Mouse (Mus musculus): ENCODE measurements around the gene Scn2b. TPM values are rescaled to one million over a fixed set of nuclear protein-coding genes. Genes with fewer than 3 reads are reported as not detected.

The Scn2b gene
- total and polyA plus RNA-seq, 3 experiments = 0.07 TPM; not detected in 2

DNA sequence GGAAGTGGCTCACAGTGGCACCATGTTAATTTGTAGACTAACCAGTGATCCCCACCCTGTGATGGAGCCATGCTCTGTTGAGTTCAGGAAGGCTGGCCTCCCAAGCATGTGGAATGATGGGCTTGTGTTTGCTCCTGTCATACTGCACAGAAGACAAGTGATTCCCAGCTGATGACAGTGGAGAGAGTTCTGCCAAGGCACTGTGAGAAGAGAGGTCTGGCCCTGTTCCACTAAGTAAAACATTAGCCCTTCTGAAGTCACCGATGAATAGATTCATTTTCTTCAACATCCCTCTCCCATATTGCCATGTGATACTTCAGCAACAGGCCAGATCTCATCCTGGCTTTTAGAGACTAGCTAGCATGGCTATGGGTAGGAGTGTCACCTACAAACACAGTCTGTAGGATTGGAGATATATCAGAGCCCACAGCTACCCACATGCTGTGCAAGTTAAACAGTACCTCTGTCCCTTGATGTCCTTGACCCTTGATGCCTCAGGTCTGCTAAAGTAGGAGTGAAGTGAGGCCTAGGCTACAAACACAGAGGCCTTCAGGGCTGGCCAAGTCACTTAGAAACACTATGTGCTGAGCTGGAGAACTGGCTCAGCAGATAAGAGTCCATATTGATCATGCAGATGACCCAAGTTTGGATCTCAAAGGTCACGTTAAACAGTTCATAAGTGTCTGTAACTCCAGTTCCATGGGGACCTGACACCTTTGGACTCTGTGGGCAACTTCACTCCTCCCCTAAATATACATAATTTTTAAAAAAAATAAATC, 11.8 kb upstream of the Scn2b start:
- dilution Hi-C loops (cut with MboI; ENCODE audit: extremely low pct_ligation_motif_present, extremely low pct_unique_long_range_greater_than_20kb, low sequenced_read_pairs) (no loop called here), in situ Hi-C loops (cut with MboI; ENCODE audit: low pct_ligation_motif_present, low pct_unique_long_range_greater_than_20kb, low sequenced_read_pairs) (no loop called here)
- Histone ChIP-seq H3K4me1 (ENCODE audit: control insufficient read depth in 1 of 2, insufficient read depth in 2 of 2) (peaks cover 11 to 22% of the 10 kb centered on the region in 2 experiments; a peak in 3 of 4 replicates), H3K9ac (ENCODE audit: insufficient read depth, low read depth) (no peak overlapping the region), H3K4me2 (ENCODE audit: insufficient read depth, low read depth, poor library complexity, severe bottlenecking) (no peak overlapping the region), H3K27ac (ENCODE audit: insufficient read depth, low read depth) (no peak overlapping the region), H3K27me3 (replicated peaks) (no peaks in the 10 kb centered on the region), H3K36me3 (replicated peaks in 1 of 2; ENCODE audit: control insufficient read depth in 1 of 2, insufficient read depth in 1 of 2, low read length in 1 of 2) (peaks cover 2% of the 10 kb centered on the region in 2 experiments), H3K79me2 (replicated peaks; ENCODE audit: control insufficient read depth, extremely low read depth, insufficient read depth, poor library complexity, severe bottlenecking) (no peaks in the 10 kb centered on the region), H3K4me3 (replicated peaks in 1 of 3; ENCODE audit: low read depth in 2 of 3, low read length in 2 of 3, poor library complexity in 1 of 3) (no peak overlapping the region), H3K9me3 (replicated peaks; ENCODE audit: low read length) (no peaks in the 10 kb centered on the region)
- no peak for DNase-seq (ENCODE audit: extremely low read depth)
- no peak for TF ChIP-seq EP300 (IDR thresholded peaks at IDR 0.05; ENCODE audit: low read length)

DNA sequence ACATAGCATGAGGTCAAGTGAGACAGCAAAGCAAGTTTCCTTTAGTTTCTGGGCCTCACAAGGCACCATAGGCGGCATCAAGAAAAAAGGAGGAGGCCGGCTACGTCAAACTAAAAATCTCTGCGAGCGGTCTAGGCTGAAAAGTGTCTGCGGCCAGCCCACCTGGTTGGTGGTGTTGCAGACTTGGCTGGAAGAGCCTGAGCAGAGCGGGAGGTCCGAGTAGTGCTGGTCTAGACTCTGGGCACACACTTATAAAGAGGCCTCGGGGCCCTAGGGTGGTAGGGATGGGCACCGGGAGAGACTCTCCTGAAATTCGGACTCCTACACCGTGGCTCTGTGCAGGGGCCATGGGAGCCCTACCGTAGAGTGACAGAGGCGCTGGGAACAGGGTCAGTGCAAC, 1.9 kb upstream of the Scn2b start:
- peaks cover 18% of the 10 kb centered on the region for H3K27me3 ChIP-seq (replicated peaks)
- peaks cover 6 to 15% of the 10 kb centered on the region in 2 experiments for H3K4me1 ChIP-seq (ENCODE audit: control insufficient read depth in 1 of 2, insufficient read depth in 2 of 2)
- DNase-seq (ENCODE audit: extremely low read depth) = no peak
- no peak overlapping the region for H3K9ac ChIP-seq (ENCODE audit: insufficient read depth, low read depth)
- H3K27ac ChIP-seq (ENCODE audit: insufficient read depth, low read depth) = no peak overlapping the region
- in situ Hi-C loops (cut with MboI; ENCODE audit: low pct_ligation_motif_present, low pct_unique_long_range_greater_than_20kb, low sequenced_read_pairs) (loop anchor here (5.0 kb wide), 1 partner anchor 88 kb away; no protein-coding TSS in a partner anchor), dilution Hi-C loops (cut with MboI; ENCODE audit: extremely low pct_ligation_motif_present, extremely low pct_unique_long_range_greater_than_20kb, low sequenced_read_pairs) (no loop called here)
- H3K36me3 ChIP-seq (replicated peaks in 1 of 2; ENCODE audit: control insufficient read depth in 1 of 2, insufficient read depth in 1 of 2, low read length in 1 of 2) = no peaks in the 10 kb centered on the region
- H3K4me2 ChIP-seq (ENCODE audit: insufficient read depth, low read depth, poor library complexity, severe bottlenecking) = no peak overlapping the region
- no peaks in the 10 kb centered on the region for H3K79me2 ChIP-seq (replicated peaks; ENCODE audit: control insufficient read depth, extremely low read depth, insufficient read depth, poor library complexity, severe bottlenecking)
- no peaks in the 10 kb centered on the region for H3K9me3 ChIP-seq (replicated peaks; ENCODE audit: low read length)
- TF ChIP-seq ETS1 (conservative IDR thresholded peaks at IDR 0.05; ENCODE audit: low read depth, low read length) (no peak), ZMIZ1 (IDR thresholded peaks at IDR 0.05; ENCODE audit: low read depth, low read length) (no peak), ZC3H11A (IDR thresholded peaks at IDR 0.05; ENCODE audit: low read depth, low read length) (no peak), ELF1 (IDR thresholded peaks at IDR 0.05; ENCODE audit: low read depth, low read length) (no peak), CHD2 (IDR thresholded peaks at IDR 0.05; ENCODE audit: low read length) (no peak), MXI1 (IDR thresholded peaks at IDR 0.05; ENCODE audit: low read depth, low read length) (no peak), MEF2A (IDR thresholded peaks at IDR 0.05; ENCODE audit: borderline replicate concordance, low read depth, low read length) (no peak), MAX (IDR thresholded peaks at IDR 0.05; ENCODE audit: low read length) (no peak), RAD21 (IDR thresholded peaks at IDR 0.05; ENCODE audit: low read depth, low read length) (no peak), HCFC1 (IDR thresholded peaks at IDR 0.05; ENCODE audit: low read depth, low read length) (no peak), USF1 (IDR thresholded peaks at IDR 0.05; ENCODE audit: low read depth, low read length) (no peak), NELFE (IDR thresholded peaks at IDR 0.05; ENCODE audit: low read depth, low read length) (no peak), USF2 (conservative IDR thresholded peaks at IDR 0.05; ENCODE audit: low read depth, low read length) (no peak), MYC (IDR thresholded peaks at IDR 0.05; ENCODE audit: low read depth, low read length) (no peak), CTCF (conservative IDR thresholded peaks at IDR 0.05 in 1 of 2, IDR thresholded peaks at IDR 0.05 in 1 of 2; ENCODE audit: low read depth in 2 of 2, low read length in 2 of 2) (no peak), PAX5 (IDR thresholded peaks at IDR 0.05; ENCODE audit: low read length) (no peak), TBP (conservative IDR thresholded peaks at IDR 0.05; ENCODE audit: low read depth, low read length) (no peak)
- H3K4me3 ChIP-seq (replicated peaks in 1 of 3; ENCODE audit: low read depth in 2 of 3, low read length in 2 of 3, poor library complexity in 1 of 3) = no peak overlapping the region

All from CH12.LX (cell line).